Mouse (Mus musculus): ENCODE measurements at regions not wholly inside any gene's neighbourhood (a gene's known extent, or its start where the extent isn't known, plus 50 kb on each side); places are given as distances from the start of the nearest gene placed in this dataset.
A peak's percentile ranks its signal among the peaks of the same experiment; 100 is the strongest.

- no peak for DNase-seq
These were observed 112.5 kb upstream of the Btg1 start for GRCm38 (mm10) chr10:96504340-96504739.

GRCm38 (mm10) chr10:96515164-96515922 is 101.5 kb upstream of the Btg1 start:
- DNase-seq, result no peak

- DNase-seq, result no peak
These were observed 100.9 kb upstream of the Btg1 start for GRCm38 (mm10) chr10:96515923-96516258.

GRCm38 (mm10) chr10:96519411-96519810 is 97.4 kb upstream of the Btg1 start:
- DNase-seq, result no peak

GRCm38 (mm10) chr10:96520995-96521760 is 95.6 kb upstream of the Btg1 start:
- peak in 1 of 2 experiments; percentile 57 for DNase-seq

- no peak for DNase-seq
These were observed 92.6 kb upstream of the Btg1 start for GRCm38 (mm10) chr10:96523967-96524801.

- DNase-seq, result no peak
These were observed 88.9 kb upstream of the Btg1 start for GRCm38 (mm10) chr10:96527864-96528263.

- no peak for DNase-seq
These were observed 82.2 kb upstream of the Btg1 start for GRCm38 (mm10) chr10:96534547-96535124.

GRCm38 (mm10) chr10:96535461-96535860 is 81.3 kb upstream of the Btg1 start:
- DNase-seq, result no peak

- no peak for DNase-seq
These were observed 76.0 kb upstream of the Btg1 start for GRCm38 (mm10) chr10:96540828-96541227.

GRCm38 (mm10) chr10:96545312-96545711 is 71.5 kb upstream of the Btg1 start:
- no peak for DNase-seq

GRCm38 (mm10) chr10:96545761-96546388 is 70.9 kb upstream of the Btg1 start:
- DNase-seq, result no peak

- no peak for DNase-seq
These were observed 67.2 kb upstream of the Btg1 start for GRCm38 (mm10) chr10:96549651-96550050.

GRCm38 (mm10) chr10:96550266-96550665 is 66.5 kb upstream of the Btg1 start:
- no peak for DNase-seq

GRCm38 (mm10) chr10:96557336-96557735 is 59.5 kb upstream of the Btg1 start:
- no peak for DNase-seq

GRCm38 (mm10) chr10:96565343-96565742 is 51.5 kb upstream of the Btg1 start:
- no peak for DNase-seq

Data from lung, postnatal 4 days (tissue).